Mouse (Mus musculus) heart, embryonic 12.5 days (tissue): ENCODE results near the gene Tubb1. TPM values are rescaled to one million over a fixed set of nuclear protein-coding genes. Genes with fewer than 3 reads are reported as not detected.
A peak's percentile ranks its signal among the peaks of the same experiment; 100 is the strongest.

Experiments
- ATAC-seq: fragments of 200-750 bp; cut with Nextera tagmentation; 2 replicates; pipeline ENCODE4 v1.8.0; 2017; ENCODE audit warnings: moderate TSS enrichment, moderate library complexity; ENCODE audit not compliant: insufficient number of reproducible peaks, low FRiP score
- H3K27ac ChIP-seq: fragments of 300-500 bp; sonication (generic); 2 replicates; pipeline ENCODE4 v1.5.1; 2016; ENCODE audit warnings: mild to moderate bottlenecking, moderate library complexity; ENCODE audit not compliant: poor library complexity, severe bottlenecking
- H3K27me3 ChIP-seq: fragments of 300-500 bp; sonication (generic); replicated peaks from 2 replicates; pipeline ENCODE4 v1.6.1; 2016; ENCODE audit warnings: mild to moderate bottlenecking, moderate library complexity
- H3K36me3 ChIP-seq: fragments of 300-500 bp; sonication (generic); 2 replicates; pipeline ENCODE4 v1.6.1; 2016; ENCODE audit warnings: mild to moderate bottlenecking, moderate library complexity
- H3K4me1 ChIP-seq: fragments of 300-500 bp; sonication (generic); replicated peaks from 2 replicates; pipeline ENCODE4 v1.6.1; 2016; ENCODE audit warnings: mild to moderate bottlenecking
- H3K4me2 ChIP-seq: fragments of 300-500 bp; sonication (generic); 2 replicates; pipeline ENCODE4 v1.6.1; 2016; ENCODE audit warnings: mild to moderate bottlenecking, moderate library complexity
- H3K4me3 ChIP-seq: fragments of 300-500 bp; sonication (generic); 2 replicates; pipeline ENCODE4 v1.5.1; 2016; ENCODE audit warnings: mild to moderate bottlenecking
- H3K9ac ChIP-seq: fragments of 300-500 bp; sonication (generic); 2 replicates; pipeline ENCODE4 v1.6.1; 2016; ENCODE audit warnings: mild to moderate bottlenecking, moderate library complexity
- H3K9me3 ChIP-seq: fragments of 300-500 bp; sonication (generic); replicated peaks from 2 replicates; pipeline ENCODE4 v1.6.1; 2016; ENCODE audit warnings: mild to moderate bottlenecking, moderate library complexity
- WGBS: fragments of 180-500 bp; shearing (Covaris S2); methylation state at CpG from one replicate; pipeline ENCODE4 v1.1.7; 2016; 5-methylcytosine and 5-hydroxymethylcytosine counted together
- polyA plus RNA-seq: library from polyadenylated mRNA; unstranded; fragments of >200 nt; fragmentation: Nextera tagmentation; extraction: Ambion mirVana; gene quantifications from 2 replicates; pipeline ENCODE4 v1.2.1, GENCODE M21; 2016

Gene Tubb1
- polyA plus RNA-seq, 1 experiment from 2014 or later: 7.5 TPM

- Histone ChIP-seq H3K4me2 (no peak overlapping the region), H3K4me1 (peaks cover 23% of the 10 kb centered on the region), H3K36me3 (peaks cover 35% of the 10 kb centered on the region; the same call in 1 of the 2 replicates), H3K9me3 (no peaks in the 10 kb centered on the region), H3K4me3 (no peak overlapping the region), H3K27ac (no peak overlapping the region), H3K9ac (no peak overlapping the region), H3K27me3 (no peaks in the 10 kb centered on the region)
- no peak for ATAC-seq
- WGBS: 92% methylated on average over 9 of the region's 9 CpGs
Measured at GRCm38 (mm10) chr2:174434943-174435342, 15.6 kb upstream of the Tubb1 start.

DNA sequence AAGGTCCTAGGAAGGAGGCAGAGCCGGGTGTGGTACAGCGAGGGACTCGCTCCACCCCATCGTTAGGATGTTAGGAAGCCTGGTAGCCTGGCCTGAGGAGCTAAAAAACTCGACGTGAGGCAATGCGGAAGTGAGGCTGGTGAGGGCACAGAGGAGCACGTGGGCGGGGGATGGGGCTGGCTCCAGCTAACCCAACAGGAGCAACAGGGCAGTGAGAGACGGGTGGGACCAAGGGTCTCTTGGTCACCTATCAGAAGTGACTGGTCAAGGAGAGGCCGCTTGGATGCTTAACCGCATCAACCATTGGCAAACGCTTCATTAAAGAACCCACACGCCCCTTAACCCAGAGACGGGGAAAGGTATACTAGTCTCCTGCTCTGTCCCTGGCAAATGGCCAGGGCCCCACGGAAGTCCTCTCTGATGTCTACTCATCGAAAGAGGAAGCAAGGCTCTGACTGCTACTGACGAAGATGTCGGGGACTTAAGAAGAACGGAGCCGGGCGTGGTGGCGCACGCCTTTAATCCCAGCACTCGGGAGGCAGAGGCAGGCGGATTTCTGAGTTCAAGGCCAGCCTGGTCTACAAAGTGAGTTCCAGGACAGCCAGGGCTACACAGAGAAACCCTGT is 14.3 kb upstream of the Tubb1 start:
- 87% methylated on average over 26 of the region's 26 CpGs for WGBS
- no peak for ATAC-seq

DNA sequence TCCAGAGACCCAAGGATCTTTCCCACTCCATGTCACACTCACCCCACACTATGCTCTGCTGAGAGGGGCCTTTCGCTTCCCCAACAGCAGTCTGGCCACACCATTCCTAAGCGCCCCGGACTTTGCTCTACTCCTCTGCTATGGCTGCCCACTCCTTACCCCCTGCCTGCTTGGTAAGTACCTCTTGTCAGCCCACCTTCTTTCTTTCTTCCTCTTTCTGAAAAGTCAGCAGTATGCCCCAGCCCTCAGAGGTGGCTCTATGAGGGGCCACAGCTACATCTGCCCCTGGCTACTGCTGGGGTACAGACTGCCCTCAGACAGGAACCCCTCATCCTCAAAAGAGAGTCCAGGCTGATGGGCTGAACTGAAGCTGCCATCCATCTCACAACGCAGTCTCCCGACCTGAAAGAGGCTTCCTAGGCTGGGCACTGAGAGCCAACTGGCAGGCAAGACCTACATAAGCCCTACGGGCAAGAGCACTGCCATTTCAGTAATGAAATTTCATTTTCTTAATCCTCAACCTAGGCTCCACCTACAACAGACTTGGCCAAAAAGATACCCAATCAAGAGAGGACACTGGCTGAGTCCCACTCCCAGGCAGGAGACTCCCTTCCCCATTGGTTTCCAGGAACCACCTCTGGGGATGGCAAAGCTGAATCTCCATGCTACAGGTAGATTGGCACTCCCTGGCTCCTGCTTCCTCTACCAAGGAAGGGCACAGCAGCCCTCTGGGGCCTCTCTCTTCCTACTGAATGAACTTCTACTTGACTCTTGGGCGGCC is 13.4 kb upstream of the Tubb1 start:
- Histone ChIP-seq H3K9ac (no peak overlapping the region), H3K4me1 (peaks cover 25% of the 10 kb centered on the region), H3K27me3 (no peaks in the 10 kb centered on the region), H3K27ac (no peak overlapping the region), H3K4me2 (no peak overlapping the region), H3K4me3 (no peak overlapping the region), H3K9me3 (no peaks in the 10 kb centered on the region), H3K36me3 (peaks cover 33% of the 10 kb centered on the region; the same call in 1 of the 2 replicates)
- no peak for ATAC-seq
- WGBS: 92% methylated on average over 7 of the region's 7 CpGs

More for the DNA sequence above, 14.3 kb upstream of the Tubb1 start:
- Histone ChIP-seq H3K4me2 (no peak overlapping the region), H3K9ac (no peak overlapping the region), H3K36me3 (peaks cover 33% of the 10 kb centered on the region; the same call in 1 of the 2 replicates), H3K9me3 (no peaks in the 10 kb centered on the region), H3K27me3 (no peaks in the 10 kb centered on the region), H3K27ac (no peak overlapping the region), H3K4me1 (peaks cover 23% of the 10 kb centered on the region), H3K4me3 (no peak overlapping the region)

GRCm38 (mm10) chr2:174437697-174437982 is 12.9 kb upstream of the Tubb1 start:
- no peak for ATAC-seq
- H3K9me3 ChIP-seq: no peaks in the 10 kb centered on the region
- WGBS: 94% methylated on average over 4 of the region's 4 CpGs
- peak overlapping the region; percentile 85; the same call in 1 of the 2 replicates for H3K4me2 ChIP-seq
- H3K27ac ChIP-seq: no peak overlapping the region
- peaks cover 29% of the 10 kb centered on the region; the same call in 1 of the 2 replicates for H3K36me3 ChIP-seq
- no peaks in the 10 kb centered on the region for H3K27me3 ChIP-seq
- no peak overlapping the region for H3K9ac ChIP-seq
- peaks cover 30% of the 10 kb centered on the region for H3K4me1 ChIP-seq
- 0 out of 2 replicates have a peak overlapping the region, but pooled peaks have one; percentile 58 for H3K4me3 ChIP-seq

- Histone ChIP-seq H3K4me3 (peak overlapping the region; percentile 58), H3K4me2 (peak overlapping the region; percentile 85)
- WGBS: 64% methylated on average over 11 of the region's 11 CpGs
Measured at GRCm38 (mm10) chr2:174438181-174438580, 12.3 kb upstream of the Tubb1 start.

DNA sequence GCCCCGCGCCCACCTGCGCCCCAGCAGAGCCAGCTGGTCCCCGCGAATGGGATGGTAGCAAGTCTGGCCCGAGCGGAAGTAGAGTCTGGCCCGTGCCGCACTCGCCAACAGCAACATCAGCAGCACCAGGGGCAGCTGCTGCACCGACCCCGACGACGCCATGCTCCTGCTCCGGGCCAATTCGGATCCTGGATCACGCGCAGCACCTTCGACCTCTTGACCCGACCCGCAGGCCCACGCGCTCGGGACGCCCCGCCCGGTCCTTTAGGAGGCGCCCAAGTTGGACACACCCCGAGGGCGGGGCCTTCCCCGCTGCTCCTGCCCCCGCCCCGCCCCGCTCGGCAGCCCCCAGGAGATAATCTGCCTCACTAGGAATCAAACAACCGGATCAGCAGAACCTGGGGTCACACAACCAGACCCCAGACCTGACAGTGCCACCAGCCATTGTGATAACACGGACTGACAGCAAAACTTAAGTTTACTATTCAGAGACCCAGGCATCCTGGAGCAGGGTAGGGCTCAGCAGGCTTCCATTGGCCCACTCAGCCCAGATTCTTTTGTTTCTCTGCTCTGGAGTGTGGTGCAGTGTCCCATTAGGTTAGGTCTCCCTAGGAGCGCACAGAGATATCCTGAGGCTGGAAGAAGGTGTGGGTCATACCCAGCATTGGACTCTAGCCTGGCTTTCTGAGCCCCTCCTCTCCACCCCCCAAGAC is 11.6 kb upstream of the Tubb1 start, which contains the start of gene Ctsz:
Gene Ctsz (minus strand): TSS at position 303 of the 713 bp plus-strand sequence.
- peak; percentile 86 for ATAC-seq
- peak within 1 kb of the TSS; percentile 73 for H3K9ac ChIP-seq
- H3K27ac ChIP-seq: no peak within 1 kb of the TSS
- peaks cover 19% of the 10 kb centered on the region; the same call in 1 of the 2 replicates for H3K36me3 ChIP-seq
- H3K4me1 ChIP-seq: peaks cover 38% of the 10 kb centered on the region
- H3K4me3 ChIP-seq: peak within 1 kb of the TSS; percentile 58
- H3K4me2 ChIP-seq: peak within 1 kb of the TSS; percentile 85
- no peaks in the 10 kb centered on the region for H3K9me3 ChIP-seq
- no peaks in the 10 kb centered on the region for H3K27me3 ChIP-seq
- 1% methylated on average over 38 of the region's 38 CpGs for WGBS

More at GRCm38 (mm10) chr2:174438181-174438580, 12.3 kb upstream of the Tubb1 start:
- Histone ChIP-seq H3K36me3 (peaks cover 25% of the 10 kb centered on the region; the same call in 1 of the 2 replicates), H3K27ac (no peak overlapping the region), H3K9ac (peak overlapping the region; percentile 73), H3K4me1 (peaks cover 34% of the 10 kb centered on the region), H3K27me3 (no peaks in the 10 kb centered on the region), H3K9me3 (no peaks in the 10 kb centered on the region)
- no peak for ATAC-seq

GRCm38 (mm10) chr2:174439450-174439838 is 11.1 kb upstream of the Tubb1 start:
- Histone ChIP-seq H3K27me3 (no peaks in the 10 kb centered on the region), H3K27ac (no peak overlapping the region), H3K4me1 (peaks cover 38% of the 10 kb centered on the region), H3K36me3 (peaks cover 16% of the 10 kb centered on the region; the same call in 1 of the 2 replicates), H3K4me2 (peak overlapping the region; percentile 85), H3K9me3 (no peaks in the 10 kb centered on the region), H3K9ac (peak overlapping the region; percentile 73; the same call in 1 of the 2 replicates), H3K4me3 (peak overlapping the region; percentile 58; the same call in 1 of the 2 replicates)
- ATAC-seq: no peak
- 29% methylated on average over 5 of the region's 5 CpGs for WGBS

DNA sequence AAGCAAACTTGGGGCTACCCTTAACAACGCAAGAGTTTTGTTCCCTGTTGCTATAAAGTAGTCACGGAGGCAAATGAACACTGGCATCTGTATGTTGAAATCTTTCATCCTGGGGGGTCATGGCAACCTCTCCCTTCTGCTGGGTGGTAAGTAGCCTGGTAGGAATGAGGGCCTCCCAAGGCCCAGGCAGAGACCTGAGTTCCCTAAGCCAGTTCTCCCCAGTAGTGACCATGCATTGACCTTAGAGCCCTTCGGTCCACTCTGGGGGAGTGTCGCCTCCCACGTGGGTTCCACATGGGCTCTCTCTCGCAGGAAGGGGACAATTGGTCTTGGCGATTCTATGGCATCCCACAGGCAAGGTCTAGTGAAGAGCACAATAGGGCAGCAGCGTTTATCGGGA is 10.5 kb upstream of the Tubb1 start:
- Histone ChIP-seq H3K4me1 (peaks cover 38% of the 10 kb centered on the region), H3K27ac (no peak overlapping the region), H3K4me2 (0 out of 2 replicates have a peak overlapping the region, but pooled peaks have one; percentile 85), H3K9ac (no peak overlapping the region), H3K4me3 (no peak overlapping the region), H3K27me3 (no peaks in the 10 kb centered on the region), H3K36me3 (peaks cover 14% of the 10 kb centered on the region; the same call in 1 of the 2 replicates), H3K9me3 (no peaks in the 10 kb centered on the region)
- 85% methylated on average over 9 of the region's 9 CpGs for WGBS
- ATAC-seq: no peak

GRCm38 (mm10) chr2:174441898-174442297 is 8.6 kb upstream of the Tubb1 start:
- peaks cover 38% of the 10 kb centered on the region for H3K4me1 ChIP-seq

GRCm38 (mm10) chr2:174442460-174442859 is 8.0 kb upstream of the Tubb1 start:
- Histone ChIP-seq H3K27me3 (peaks cover 13% of the 10 kb centered on the region; the same call in 1 of the 2 replicates), H3K36me3 (no peaks in the 10 kb centered on the region), H3K27ac (0 out of 2 replicates have a peak overlapping the region, but pooled peaks have one; percentile 41), H3K4me1 (peaks cover 37% of the 10 kb centered on the region), H3K4me2 (no peak overlapping the region), H3K9me3 (no peaks in the 10 kb centered on the region), H3K9ac (0 out of 2 replicates have a peak overlapping the region, but pooled peaks have one; percentile 13), H3K4me3 (no peak overlapping the region)
- 58% methylated on average over 9 of the region's 9 CpGs for WGBS
- peak; percentile 12; the same call in 1 of the 2 replicates for ATAC-seq

More at GRCm38 (mm10) chr2:174441898-174442297, 8.6 kb upstream of the Tubb1 start:
- no peak for ATAC-seq
- Histone ChIP-seq H3K27me3 (peaks cover 8% of the 10 kb centered on the region; the same call in 1 of the 2 replicates), H3K36me3 (no peaks in the 10 kb centered on the region), H3K4me2 (no peak overlapping the region), H3K4me3 (no peak overlapping the region), H3K27ac (no peak overlapping the region), H3K9me3 (no peaks in the 10 kb centered on the region), H3K9ac (no peak overlapping the region)
- 73% methylated on average over 4 of the region's 4 CpGs for WGBS
